Mouse (Mus musculus): ENCODE results near the gene Ccl5. TPM values are rescaled to one million over a fixed set of nuclear protein-coding genes. Genes with fewer than 3 reads are reported as not detected.

The Ccl5 gene
- total RNA-seq, 1 experiment from 2014 or later, result not detected

- no peak for DNase-seq
These were observed 8.5 kb upstream of the Ccl5 start for GRCm38 (mm10) chr11:83538705-83539314.

GRCm38 (mm10) chr11:83536831-83537230, 6.5 kb upstream of the Ccl5 start:
- DNase-seq, result no peak

- peak; percentile 90 for DNase-seq
These were observed 4.5 kb upstream of the Ccl5 start for GRCm38 (mm10) chr11:83534609-83535423.

GRCm38 (mm10) chr11:83534143-83534542, 3.8 kb upstream of the Ccl5 start:
- no peak for DNase-seq

GRCm38 (mm10) chr11:83533192-83533591, 2.9 kb upstream of the Ccl5 start:
- DNase-seq, result no peak

- DNase-seq, result peak; percentile 41
These were observed 1.3 kb downstream of the Ccl5 start for GRCm38 (mm10) chr11:83529024-83529423.

- no peak for DNase-seq
These were observed 8.2 kb downstream of the Ccl5 start, which contains the start of gene Heatr9 for GRCm38 (mm10) chr11:83522075-83522474. TSS of gene Heatr9 (minus strand) at chr11:83522175.

GRCm38 (mm10) chr11:83518371-83518770, 11.9 kb downstream of the Ccl5 start:
- no peak for DNase-seq

GRCm38 (mm10) chr11:83517153-83517552, 13.2 kb downstream of the Ccl5 start:
- no peak for DNase-seq

GRCm38 (mm10) chr11:83509521-83509920, 20.8 kb downstream of the Ccl5 start:
- peak; percentile 17 for DNase-seq

- DNase-seq, result no peak
These were observed 26.0 kb downstream of the Ccl5 start for GRCm38 (mm10) chr11:83504308-83504707.

GRCm38 (mm10) chr11:83495571-83495970, 34.7 kb downstream of the Ccl5 start:
- DNase-seq, result no peak

GRCm38 (mm10) chr11:83491488-83491887, 38.8 kb downstream of the Ccl5 start:
- no peak for DNase-seq

Other genes starting within 250 kb of the Ccl5 start
- gene Slfn14, start 243.8 kb downstream of the Ccl5 start, total RNA-seq (2021), result 0.41 and 2.7 TPM in 2 replicates
- gene Ap2b1, start 231.5 kb downstream of the Ccl5 start, total RNA-seq (2021), result 86.9 and 98.4 TPM in 2 replicates
- gene Pex12, start 227.9 kb downstream of the Ccl5 start, total RNA-seq (2021), result 15.1 and 16.2 TPM in 2 replicates
- 10.2 and 10.3 TPM in 2 replicates for gene Rasl10b, start 121.4 kb downstream of the Ccl5 start, total RNA-seq (2021)
- gene Gas2l2, start 101.1 kb downstream of the Ccl5 start, total RNA-seq (2021), result not detected in 2 replicates
- gene 1700020L24Rik, start 92.8 kb downstream of the Ccl5 start, total RNA-seq (2021), result 0.37 and 0.75 TPM in 2 replicates
- gene Mmp28, start 67.4 kb downstream of the Ccl5 start, total RNA-seq (2021), result 7.4 and 8.3 TPM in 2 replicates
- gene Taf15, start 57.4 kb downstream of the Ccl5 start, total RNA-seq (2021), result 66.3 and 72.1 TPM in 2 replicates
- not detected in 2 replicates for gene Heatr9, start 8.3 kb downstream of the Ccl5 start, total RNA-seq (2021)
- 4.5 and 10.3 TPM in 2 replicates for gene Ccl9, start 48.1 kb upstream of the Ccl5 start, total RNA-seq (2021)
- 9.5 and 14.4 TPM in 2 replicates for gene Ccl6, start 62.6 kb upstream of the Ccl5 start, total RNA-seq (2021)
- gene Rpl9-ps1, start 115.1 kb upstream of the Ccl5 start, total RNA-seq (2021), result not detected in 2 replicates
- not detected in 2 replicates for gene Ccl3, start 118.8 kb upstream of the Ccl5 start, total RNA-seq (2021)
- not detected in 2 replicates for gene Ccl4, start 132.1 kb upstream of the Ccl5 start, total RNA-seq (2021)
- 1.3 and 1.7 TPM in 2 replicates for gene Wfdc17, start 173.5 kb upstream of the Ccl5 start, total RNA-seq (2021)
- not detected in 2 replicates for gene Wfdc18, start 178.5 kb upstream of the Ccl5 start, total RNA-seq (2021)
- gene Wfdc21, start 216.4 kb upstream of the Ccl5 start, total RNA-seq (2021), result 2.8 TPM in 1 of 2 replicates, not detected in the other
- 12.5 and 15.5 TPM in 2 replicates for gene Heatr6, start 223.2 kb upstream of the Ccl5 start, total RNA-seq (2021)